Mouse (Mus musculus) MN1 (cell line): ENCODE measurements around the gene Rtel1.
A peak's percentile ranks its signal among the peaks of the same experiment; 100 is the strongest.

Experiments used
- DNase-seq: peaks from one replicate; pipeline ENCODE4 v3.0.0-alpha.2; 2016; ENCODE audit warnings: low spot score

The Rtel1 gene

GRCm38 (mm10) chr2:181319248-181320102, at the start of gene Rtel1:
TSS of gene Rtel1 (plus strand) at chr2:181319739.
- peak; percentile 95 for DNase-seq

GRCm38 (mm10) chr2:181272092-181272491, 47.4 kb upstream of the Rtel1 start:
- no peak for DNase-seq

- no peak for DNase-seq
Measured at GRCm38 (mm10) chr2:181273829-181274228, 45.7 kb upstream of the Rtel1 start.

- no peak for DNase-seq
Measured at GRCm38 (mm10) chr2:181274639-181275038, 44.9 kb upstream of the Rtel1 start.

- peak; percentile 53 for DNase-seq
Measured at GRCm38 (mm10) chr2:181276766-181277165, 42.8 kb upstream of the Rtel1 start.

GRCm38 (mm10) chr2:181277866-181278265, 41.7 kb upstream of the Rtel1 start:
- no peak for DNase-seq

GRCm38 (mm10) chr2:181279968-181280367, 39.6 kb upstream of the Rtel1 start:
- peak; percentile 18 for DNase-seq

- peak; percentile 14 for DNase-seq
Measured at GRCm38 (mm10) chr2:181286629-181287337, 32.8 kb upstream of the Rtel1 start.

GRCm38 (mm10) chr2:181287338-181287957, 32.1 kb upstream of the Rtel1 start:
- peak; percentile 88 for DNase-seq

GRCm38 (mm10) chr2:181287958-181288350, 31.6 kb upstream of the Rtel1 start, which contains the start of gene Gmeb2:
TSS of gene Gmeb2 (minus strand) at chr2:181288035.
- peak; percentile 98 for DNase-seq

- DNase-seq = no peak
Measured at GRCm38 (mm10) chr2:181288691-181289090, 30.8 kb upstream of the Rtel1 start.

- DNase-seq = no peak
Measured at GRCm38 (mm10) chr2:181290937-181291336, 28.6 kb upstream of the Rtel1 start.

GRCm38 (mm10) chr2:181302041-181302440, 17.5 kb upstream of the Rtel1 start:
- no peak for DNase-seq

- no peak for DNase-seq
Measured at GRCm38 (mm10) chr2:181304944-181305343, 14.6 kb upstream of the Rtel1 start.

- DNase-seq = no peak
Measured at GRCm38 (mm10) chr2:181307144-181307804, 12.3 kb upstream of the Rtel1 start.

GRCm38 (mm10) chr2:181312435-181312834, 7.1 kb upstream of the Rtel1 start:
- DNase-seq = no peak

GRCm38 (mm10) chr2:181313006-181313343, 6.6 kb upstream of the Rtel1 start:
- DNase-seq = no peak

GRCm38 (mm10) chr2:181313344-181314079, 6.0 kb upstream of the Rtel1 start:
- DNase-seq = peak; percentile 50

- DNase-seq = peak; percentile 78
Measured at GRCm38 (mm10) chr2:181314080-181314810, 5.3 kb upstream of the Rtel1 start, which contains the start of gene Stmn3. TSS of gene Stmn3 (minus strand) at chr2:181314500.

- DNase-seq = no peak
Measured at GRCm38 (mm10) chr2:181320103-181320499, 562 bp downstream of the Rtel1 start.

GRCm38 (mm10) chr2:181322136-181322535, 2.6 kb downstream of the Rtel1 start:
- no peak for DNase-seq
